Mouse (Mus musculus): Measurements from ENCODE around the gene Cd4.
"Not testable (repeated sequence)": the region's sequence is repeated elsewhere in the genome, so short reads cannot be mapped to it uniquely, and the experiment has no call there.

The Cd4 gene

DNA sequence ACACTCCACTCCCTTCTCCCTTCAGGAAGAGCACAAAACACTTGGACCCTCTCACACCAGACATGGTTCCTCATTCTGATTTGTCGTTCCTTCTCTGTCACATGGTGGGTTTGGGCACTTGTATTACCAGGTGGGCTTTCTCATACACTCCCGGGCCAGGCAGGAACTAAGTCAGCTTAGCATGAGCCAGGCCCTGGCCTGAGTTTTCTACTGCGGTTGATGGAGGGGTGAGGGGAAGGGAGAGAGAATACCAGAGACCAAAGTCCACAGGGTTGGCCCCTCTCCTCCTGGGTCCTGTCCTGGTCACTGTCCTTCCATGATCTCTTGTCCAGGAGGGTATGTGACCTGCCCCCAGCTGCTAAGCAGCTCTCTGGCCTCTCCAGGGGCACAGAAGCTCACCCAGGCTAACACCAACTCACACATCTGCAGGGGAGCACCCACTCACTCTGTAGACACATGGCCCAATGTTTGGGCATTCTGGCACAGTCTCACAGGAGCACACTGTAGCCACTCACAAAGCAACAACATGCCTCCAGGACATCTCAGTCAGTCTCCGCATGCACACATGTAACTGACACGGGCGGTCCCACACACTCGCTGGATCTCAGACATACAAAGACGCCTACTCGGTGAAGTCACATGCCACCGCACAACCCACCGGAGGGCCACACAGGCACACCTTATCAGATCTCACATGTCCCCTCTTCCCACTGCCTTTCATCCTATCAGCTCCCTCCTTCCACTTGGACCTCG, 28.1 kb upstream of the Cd4 start:
- peak; percentile 38 for DNase-seq (ENCODE audit: extremely low spot score)

DNA sequence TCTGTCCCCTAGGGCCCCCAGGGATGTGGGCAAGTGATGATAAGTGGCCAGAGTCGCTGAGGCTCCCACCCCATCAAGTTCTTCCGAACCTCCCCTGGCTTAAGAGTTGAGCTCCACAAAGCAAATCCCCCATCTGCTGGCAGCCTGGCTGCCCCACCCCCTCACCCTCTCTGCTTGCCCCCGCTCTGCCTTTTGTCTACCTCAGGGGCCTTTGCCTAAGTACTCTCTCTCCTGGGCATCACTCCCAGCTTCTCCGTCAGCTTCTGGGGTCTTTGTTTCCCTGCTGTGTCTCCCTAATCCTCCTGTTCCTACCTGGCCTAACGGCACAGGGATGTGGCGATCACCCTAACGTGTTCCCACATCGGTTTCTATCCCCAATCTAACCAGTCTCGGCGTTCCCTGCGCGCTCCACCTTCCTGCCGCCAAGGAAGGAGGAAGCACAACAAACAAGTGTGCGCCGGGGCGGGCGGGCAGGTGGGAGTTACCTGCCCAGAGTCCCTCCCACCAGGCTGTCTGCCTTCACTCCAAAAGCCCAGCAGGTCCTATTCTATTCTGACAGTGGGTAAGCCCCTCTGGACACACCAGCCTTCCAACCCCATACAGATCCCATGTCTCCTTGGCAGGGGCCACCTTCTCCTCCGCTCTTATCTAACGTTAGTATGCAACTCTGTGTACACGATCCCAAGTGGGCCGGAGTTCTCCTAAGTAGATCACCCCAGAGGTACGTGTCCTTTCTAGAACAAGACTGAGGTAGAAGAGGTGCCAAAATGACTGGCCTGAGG, 27.3 kb upstream of the Cd4 start:
- DNase-seq (ENCODE audit: extremely low spot score), result peak; percentile 45

DNA sequence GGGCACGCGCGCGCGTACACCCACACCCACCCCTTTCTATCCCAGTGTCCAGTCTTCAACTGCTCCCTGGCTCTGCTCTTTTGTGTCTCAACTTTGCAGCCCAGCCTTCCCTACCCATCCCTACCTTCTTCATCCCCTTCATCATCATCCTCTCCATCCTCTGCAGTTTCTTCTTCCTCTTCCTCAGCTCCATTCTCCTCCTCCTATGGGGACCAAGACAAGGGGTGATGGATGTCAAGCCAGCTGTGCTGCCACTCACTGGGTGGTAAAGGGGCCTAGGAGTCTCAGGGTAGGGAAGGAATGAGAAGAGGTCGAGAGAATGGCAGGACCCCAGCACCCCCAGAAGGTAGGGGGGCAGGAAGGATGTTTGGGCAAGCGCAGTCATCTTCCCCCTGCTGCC, 26.5 kb upstream of the Cd4 start:
- DNase-seq (ENCODE audit: extremely low spot score), result no peak

DNA sequence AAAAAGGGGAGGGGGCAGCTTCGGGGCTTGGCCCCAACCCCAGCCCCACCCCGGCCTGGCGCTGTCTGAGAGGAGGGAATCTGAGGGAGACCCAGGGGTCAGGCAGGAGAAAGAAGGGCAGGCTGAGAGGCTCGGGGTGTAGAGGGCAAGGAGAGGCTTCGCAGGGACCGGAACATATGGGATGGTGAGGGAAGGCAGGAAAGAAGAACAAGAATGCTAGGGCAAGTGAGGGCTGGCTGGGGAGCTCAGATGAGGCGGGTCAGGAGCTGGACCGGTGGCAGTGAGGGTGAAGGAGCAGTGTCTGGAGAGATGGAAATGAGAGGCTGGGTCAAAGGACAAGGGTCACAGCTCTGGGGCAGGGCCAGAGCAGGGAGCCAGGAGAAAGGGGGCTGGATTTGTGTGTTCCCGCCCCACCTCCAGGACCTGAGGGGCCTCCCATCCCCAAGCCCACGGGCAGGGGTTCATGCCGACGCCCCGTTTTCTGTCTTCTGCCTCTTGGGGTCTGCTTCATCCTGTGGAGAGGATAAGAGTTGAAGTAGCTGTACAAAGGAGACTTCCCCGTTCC, 25.8 kb upstream of the Cd4 start:
- peak; percentile 26 for DNase-seq (ENCODE audit: extremely low spot score)

DNA sequence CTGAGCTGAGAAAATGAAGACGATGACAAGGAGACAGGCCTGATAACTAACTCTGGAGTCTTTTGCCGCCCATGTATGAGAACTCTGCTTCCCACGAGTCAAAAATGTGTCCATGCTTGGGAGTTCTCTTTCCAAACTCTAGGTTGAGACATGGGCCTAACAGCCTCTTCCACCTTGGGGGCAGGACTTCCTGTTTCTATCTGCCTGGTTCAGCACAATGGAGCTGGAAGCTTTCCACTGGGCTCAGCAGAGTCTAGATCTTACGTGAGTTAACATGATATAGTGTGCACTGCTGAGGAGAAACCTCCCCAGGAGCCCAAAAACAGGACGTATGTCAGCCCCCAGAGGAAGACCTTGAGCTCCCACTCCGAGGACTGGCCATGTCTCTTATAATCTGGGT, 25.2 kb upstream of the Cd4 start:
- no peak for DNase-seq (ENCODE audit: extremely low spot score)

DNA sequence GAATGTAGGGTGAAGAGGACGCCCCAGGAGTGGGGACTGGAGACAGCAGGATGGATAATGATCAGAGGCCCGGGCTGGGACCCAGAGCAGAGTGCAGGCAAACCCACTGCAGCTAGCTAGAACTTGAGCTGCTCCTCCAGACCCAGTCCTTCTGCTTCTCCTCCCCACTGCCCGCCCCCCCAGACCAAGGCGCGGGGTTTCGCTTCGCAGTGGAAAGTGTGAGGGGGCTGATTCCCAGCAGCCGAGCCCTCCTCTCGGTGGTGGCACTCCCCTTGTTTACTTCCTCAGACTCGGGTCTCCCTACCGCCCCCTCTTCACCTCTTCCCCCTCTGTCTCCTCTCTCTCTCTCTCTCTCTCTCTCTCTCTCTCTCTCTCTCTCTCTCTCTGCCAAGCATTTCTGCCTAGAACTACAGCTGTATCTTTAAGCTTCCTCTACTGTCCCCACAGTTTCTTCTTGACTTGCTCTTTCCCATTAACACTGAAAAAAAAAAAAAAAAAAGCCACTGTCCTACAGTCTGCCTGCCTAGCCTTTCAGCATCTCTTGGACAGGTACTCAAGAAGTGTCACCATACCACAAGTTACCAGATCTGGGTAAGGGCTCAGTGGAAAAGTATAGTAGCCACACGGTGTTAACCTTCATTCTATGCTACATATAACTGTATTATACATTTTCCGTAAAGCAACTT, 23.7 kb upstream of the Cd4 start, which contains the start of gene Lag3:
Gene Lag3, minus strand, starts transcription at position 173 of the 686 bp plus-strand sequence.
- no peak for DNase-seq (ENCODE audit: extremely low spot score)

DNA sequence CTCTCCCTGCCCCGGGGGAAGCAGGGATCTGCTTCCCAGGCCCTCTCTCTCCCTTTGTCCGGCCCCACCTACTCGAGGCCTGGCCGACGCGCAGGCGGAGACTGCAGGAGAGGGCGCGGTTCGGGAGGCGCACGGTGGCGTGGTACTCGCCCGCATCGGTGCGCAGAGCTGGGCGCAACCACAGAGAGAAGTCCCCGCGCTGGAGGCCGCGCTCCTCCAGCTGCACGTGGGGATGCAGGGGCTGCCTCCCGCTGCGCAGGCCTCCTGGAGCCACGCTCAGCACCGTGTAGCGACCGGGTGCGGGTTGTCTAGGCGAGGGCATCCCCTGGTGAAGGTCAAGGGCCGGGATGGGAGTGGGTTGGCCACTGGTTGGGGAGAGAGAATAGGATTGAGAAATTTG, 22.0 kb upstream of the Cd4 start:
- DNase-seq (ENCODE audit: extremely low spot score), result peak; percentile 47

DNA sequence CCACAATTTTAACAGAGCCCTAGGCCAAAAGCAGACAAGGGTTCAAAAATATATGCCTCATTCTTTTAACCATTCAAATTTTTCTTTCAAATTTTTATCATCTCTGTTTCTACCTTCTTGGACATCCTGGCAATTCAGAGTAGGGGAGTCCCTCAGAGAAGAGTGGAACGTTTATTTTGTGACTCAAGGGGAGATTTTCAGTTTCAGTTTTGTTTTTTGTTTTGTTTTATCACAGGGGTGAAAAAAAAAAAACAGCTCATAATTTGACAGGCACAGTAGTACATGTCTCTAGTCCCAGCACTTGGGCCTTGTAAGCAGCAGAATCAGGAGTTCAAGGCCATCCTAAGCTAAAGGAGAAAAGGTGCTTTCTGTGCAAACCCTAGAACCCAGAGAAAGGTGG, 19.7 kb upstream of the Cd4 start:
- DNase-seq (ENCODE audit: extremely low spot score), result no peak

DNA sequence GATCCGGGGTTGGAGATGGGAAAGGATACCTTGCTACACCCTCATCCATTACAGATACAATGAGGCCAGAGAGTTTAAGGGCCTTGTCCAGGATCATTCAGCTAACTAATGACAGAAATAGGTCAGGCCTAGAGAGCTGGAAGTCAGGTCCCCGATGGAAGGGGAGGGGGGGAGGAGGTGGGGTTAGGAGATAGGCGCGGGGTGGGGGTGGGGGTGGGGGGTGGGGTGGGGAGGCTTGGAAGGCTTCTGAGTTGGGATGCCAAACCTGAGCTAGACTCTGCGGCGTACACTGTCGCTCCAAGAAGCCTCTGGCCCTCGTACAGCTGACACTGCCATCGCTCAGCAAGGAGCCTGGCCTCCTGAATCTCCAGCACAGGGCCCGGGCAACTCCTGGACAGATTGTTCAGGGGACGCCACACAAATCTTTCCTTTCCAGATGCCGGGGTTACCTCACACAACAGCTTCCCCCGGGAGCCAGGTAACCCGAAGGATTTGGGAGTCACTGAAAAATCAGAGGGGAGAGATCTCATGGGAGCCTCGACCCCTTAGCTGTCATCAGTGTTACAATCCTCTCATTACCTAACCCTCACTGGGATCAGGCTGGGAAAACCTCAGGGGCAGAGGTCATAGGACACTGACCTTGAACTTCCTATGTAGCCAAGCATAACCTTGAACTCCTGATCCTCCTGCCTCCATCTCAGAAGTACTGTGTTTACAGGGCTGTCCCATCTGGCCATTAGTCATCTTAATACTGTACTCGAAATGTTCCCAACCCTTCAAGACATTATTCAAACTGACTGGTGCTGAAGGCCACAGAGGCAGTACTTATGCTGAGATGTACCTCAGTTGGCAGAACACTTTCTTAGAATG, 17.2 kb upstream of the Cd4 start:
- no peak for DNase-seq (ENCODE audit: extremely low spot score)

DNA sequence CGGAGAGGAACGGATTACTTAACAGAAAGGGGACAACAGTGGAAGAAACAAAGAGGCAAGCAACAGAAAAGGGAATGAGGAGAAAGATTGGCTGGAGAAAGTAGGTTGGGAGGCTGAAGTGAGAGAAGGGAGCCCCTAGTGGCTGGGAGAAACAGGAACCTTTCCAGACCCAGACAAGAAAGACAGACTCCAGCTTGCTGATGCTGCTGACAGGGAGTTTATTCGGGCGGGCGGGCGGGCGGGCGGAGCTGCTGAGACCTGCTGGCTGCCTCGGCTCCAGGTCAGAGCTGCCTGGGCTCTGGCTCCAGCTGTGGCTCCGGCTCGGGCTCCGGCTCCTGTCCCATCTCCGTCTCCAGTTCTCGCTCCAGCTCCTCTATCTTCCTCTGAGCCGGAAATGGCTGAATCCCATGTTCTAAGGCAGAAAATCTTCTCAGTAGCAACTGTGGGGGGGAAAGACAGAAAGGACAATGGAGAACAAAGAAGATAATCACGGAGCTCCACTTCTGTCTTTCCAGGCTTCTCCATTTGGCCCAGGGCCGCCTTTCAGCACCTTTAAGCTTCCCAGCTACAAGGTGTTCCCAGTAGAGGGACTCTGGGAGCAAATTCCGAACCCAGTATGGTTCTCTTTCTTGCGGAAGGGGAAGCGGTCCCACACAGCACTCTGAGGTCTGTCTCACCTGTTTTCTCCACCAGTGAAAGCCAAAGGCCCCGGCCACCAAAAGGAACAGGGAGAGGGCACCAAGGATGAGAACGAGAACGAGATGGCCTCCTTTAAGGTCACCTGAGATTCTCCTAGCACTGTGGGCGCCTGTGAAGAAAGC, 16.4 kb upstream of the Cd4 start:
- DNase-seq (ENCODE audit: extremely low spot score), result peak; percentile 85

DNA sequence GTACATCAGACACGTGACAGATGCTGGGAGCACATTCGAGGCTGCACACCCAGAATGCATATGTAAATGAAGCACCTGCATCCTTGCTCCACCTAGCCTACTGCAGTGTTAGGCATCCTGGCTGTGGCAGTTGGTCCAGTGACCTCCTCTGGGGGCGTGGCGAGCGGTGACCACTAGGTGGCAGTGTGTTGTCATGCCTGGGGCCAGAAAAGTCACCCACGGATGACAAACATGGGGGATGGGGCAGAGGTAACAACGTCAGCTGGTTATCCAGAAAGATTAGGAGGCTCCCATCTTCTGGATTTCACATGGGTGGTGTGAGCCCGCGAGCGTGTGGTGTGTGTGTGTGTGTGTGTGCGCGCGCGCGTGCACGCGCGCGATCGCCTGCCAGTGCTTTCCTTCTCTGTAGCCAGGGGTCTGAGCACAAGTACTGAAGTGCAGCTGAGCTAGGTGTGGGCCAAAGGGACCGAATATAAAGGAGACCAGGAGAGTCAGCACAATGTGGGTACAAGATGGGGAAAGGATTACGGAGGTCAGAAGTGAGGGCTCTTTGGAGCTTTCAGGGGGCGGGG, 15.6 kb upstream of the Cd4 start:
- DNase-seq (ENCODE audit: extremely low spot score), result peak; percentile 97

DNA sequence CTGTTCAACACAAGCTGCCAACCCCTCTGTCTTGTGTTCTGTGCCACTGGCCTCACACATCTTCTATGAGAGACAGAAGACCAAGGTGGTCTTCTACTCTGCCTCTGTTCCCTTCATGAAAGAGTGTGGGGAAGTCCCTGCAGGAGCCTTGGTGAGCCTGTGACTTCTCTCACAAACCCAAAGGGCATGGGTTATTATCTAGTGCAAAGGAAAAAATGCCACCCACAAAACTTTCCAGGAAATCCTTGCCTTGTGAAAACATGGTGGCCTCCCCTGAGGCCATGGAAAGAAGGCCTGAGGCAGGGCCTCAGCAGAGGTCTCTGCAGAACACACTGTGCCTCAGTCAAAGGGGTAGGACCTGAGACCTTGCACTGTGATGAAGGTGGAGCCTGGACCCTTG, 13.8 kb upstream of the Cd4 start:
- no peak for DNase-seq (ENCODE audit: extremely low spot score)

DNA sequence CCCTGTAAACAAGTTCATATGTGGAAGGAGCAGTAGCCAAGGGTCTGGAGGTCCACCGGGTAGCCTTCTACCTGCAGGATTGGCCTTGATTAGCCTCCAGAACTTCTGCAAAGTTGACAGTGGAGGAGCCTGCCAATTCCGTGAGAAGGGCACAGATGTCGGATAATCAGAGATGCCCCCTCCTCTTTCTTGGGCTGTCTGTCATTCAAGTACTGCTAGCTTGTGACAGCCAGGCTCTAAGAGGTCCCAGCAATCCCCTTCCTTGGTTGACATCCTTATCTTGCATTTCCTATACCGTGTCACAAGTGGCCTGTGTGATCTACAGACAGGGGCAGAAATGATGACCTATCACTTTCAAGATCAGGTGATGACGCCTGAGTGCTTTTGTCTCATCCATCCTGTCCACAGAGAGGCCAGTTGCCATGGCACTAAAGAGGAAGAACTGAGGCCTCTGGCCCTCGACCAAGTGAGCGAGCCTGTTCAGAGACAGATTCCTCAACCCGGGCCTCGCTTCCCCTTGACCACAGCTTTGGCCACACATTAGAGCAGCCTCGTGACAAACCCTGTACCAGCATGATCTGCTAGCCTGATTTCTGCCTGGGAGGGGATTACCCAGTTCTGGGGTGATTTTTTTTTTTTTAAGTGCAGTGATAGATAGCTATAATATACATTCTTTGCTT, 12.9 kb upstream of the Cd4 start:
- no peak for DNase-seq (ENCODE audit: extremely low spot score)

DNA sequence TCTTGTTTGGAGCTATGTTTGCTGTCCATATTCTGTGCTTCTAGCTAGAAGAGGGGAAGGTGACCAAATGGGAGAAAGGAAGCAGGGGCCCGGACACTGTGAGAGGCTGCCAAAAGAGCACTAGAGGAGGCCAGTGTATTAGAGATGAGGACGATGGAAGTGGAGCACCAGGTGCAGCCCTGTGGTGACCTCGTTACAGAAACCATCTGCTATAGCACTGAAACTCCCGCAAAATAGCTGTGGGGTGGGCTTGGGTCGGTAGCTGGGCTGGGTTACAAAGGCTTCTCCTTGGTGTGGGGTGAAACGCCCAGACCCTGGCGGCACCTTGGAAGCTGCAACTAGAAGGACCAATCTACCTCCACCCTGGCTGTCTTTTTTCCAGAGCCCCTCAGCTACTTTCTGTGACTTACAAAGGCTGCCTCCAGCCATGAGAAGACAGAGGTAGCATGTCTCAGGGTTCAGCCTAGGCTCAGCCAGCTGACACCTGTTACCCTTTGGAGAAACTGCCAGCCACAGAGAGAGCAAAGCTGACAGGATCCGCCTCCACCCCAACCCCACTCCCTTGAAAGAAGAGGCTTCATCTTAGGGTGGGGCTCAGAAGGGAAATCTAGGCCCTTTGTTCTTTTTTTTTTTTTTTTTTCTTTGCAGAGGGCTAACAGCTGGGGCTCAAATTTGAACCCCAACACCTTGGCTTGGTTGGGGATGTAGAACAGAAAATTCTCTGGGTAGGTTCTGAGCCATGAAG, 12.2 kb upstream of the Cd4 start:
- no peak for DNase-seq (ENCODE audit: extremely low spot score)

DNA sequence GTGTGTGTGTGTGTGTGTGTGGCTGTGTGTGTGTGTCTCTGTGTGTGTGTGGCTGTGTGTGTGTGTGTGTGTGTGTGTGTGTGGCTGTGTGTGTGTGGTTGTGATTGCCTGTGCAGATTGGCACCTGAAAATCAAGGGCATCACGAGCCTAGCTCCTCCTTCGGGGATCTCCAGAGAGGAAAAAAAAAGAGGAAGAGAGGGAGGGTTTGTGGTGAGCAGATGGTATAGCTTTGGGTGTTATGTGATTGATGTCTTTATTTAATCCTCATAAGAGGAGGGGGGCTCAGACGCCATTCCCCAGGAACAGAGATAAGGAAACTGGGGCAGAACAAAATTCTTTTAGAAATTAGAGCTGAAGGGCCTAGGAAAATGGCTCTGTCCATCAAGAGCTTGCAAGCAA, 10.3 kb upstream of the Cd4 start:
- no peak for DNase-seq (ENCODE audit: extremely low spot score)

DNA sequence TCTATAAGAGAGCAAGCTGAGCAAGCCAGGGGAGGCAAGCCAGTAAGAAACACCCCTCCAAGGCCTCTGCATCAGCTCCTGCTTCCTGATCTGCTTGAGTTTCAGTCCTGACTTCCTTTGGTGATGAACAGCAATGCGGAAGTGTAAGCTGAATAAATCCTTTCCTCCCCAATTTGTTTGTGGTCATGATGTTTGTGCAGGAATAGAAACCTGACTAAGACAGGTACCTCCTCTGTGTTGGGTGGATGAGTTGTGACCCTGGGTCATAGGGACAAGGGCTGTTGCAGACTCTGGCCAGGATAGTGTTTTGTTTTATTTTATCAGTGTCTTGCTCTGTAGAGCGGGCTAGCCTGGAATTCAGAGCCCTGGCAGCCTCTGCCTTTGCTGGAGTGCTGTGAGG, 6.1 kb upstream of the Cd4 start:
- not testable (repeated sequence) for DNase-seq (ENCODE audit: extremely low spot score)

DNA sequence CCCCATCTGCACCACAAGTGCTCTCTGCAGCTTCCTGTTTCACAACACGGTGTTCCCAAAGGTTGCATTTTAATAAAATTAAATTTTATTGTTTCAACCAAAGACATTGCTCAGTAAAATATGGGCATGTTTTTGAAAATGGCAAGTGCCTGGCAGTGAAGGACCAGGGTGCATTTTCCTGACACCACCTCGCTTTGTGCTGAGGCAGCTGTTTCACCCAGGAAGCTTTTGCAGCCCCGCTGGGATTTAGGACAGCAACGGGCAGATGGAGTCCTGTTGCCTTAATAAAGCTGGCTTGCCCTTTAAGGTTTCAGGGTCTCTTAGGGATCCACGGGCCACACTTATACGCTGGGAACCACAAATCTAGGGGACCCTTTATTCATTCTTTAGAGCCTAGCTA, 3.0 kb upstream of the Cd4 start:
- DNase-seq (ENCODE audit: extremely low spot score), result no peak

DNA sequence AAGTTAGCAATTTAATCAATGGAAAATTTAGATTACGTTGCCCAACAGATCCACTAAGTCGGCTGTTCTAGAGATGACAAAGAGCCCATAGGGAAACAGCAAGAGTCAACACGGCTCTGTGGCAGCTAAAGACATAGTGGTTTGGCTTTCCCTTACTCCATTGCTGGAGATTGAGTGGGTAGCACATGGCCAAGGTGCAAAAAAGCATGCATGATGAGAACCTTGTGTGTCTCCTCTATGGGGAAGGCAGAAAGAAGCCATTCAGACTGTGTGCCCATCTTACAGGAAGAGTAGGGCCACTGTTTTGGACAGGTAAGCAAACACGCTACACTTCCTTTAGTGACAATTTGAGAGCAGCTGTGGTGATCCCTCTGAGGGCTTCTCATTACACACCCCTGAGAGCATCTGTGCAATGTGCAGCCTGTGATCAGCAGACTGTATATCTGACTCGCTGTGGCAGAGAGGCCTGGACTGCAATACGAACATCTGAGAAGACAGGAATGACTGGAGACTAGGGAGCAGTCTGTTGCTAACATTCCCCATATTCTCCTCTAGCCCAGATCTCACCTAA, 619 bp upstream of the Cd4 start:
- DNase-seq (ENCODE audit: extremely low spot score), result no peak

Measured in embryo, embryonic 9.5 days (tissue).